Mouse (Mus musculus): Measurements from ENCODE around the gene Bicra.

DNA sequence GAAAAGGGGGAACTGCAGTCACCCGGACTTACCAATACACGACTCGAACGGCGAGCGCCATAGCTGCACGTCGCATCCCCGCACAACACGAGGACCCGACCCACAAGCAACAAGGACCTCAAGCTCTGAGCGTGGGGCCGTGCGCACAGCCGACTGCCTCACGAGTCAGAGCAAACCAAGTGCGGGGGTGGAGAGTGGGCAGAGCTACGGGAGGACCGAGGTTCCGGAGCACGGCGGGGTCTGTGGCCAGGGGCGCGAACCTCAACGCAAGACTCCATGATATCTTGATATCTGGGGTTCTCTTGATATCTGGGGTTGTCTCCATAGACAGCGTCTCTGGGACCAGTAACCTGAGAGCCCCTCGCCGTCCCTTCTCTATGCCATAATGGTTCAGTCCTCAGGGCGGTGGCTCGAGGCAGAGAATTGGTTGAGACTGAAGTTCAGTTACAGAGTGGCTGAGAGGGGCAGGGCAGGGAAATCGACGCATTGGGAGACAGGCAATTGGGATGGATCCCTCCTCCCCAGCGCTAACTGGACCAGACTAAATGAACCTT lies 125.4 kb downstream of the Bicra start, which contains the start of gene Selenow:
- TF ChIP-seq CTCF (IDR thresholded peaks at IDR 0.05; ENCODE audit: low read depth, low read length) = no peak
- TF ChIP-seq POLR2A (IDR thresholded peaks at IDR 0.05; ENCODE audit: insufficient read depth, low read length) = peak; percentile 86
